Mouse (Mus musculus): Measurements from ENCODE around the gene Lpar4.

The Lpar4 gene

DNA sequence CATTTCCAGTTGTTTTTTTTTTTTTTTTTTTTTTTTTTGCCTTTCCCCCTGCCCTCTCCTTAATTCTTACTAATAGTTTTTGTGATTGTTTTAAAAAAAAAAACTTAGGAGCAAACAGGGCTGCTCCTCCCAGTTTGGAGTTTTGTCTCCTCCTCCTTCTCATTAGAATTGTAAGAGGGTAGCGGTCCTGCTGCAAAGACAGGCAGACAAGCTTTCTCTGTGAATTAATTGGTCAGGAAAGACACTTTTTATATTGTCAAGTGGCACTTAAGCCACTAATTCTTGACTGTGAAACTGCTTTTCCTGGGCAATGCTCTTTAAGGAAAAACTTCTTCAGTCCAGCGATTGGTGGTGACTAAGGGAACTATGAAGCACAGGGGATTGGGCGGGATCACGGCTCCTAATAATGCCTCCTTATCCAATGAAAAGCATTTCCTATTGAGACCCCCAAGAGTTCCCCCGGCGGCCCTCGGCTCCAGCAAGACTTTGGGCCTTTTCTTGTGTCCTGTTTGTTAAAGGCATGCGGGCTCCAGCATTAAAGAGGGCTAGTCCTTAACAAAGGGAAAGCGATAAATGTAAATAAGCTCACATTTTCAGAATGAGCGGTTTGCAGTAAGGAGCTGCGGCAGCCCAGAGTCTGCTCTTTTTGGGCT lies at the start of gene Lpar4:
Gene Lpar4, plus strand, starts transcription at position 451 of the 653 bp plus-strand sequence.
- peak; percentile 4 for DNase-seq

GRCm38 (mm10) chrX:106871426-106871825 lies 49.0 kb upstream of the Lpar4 start:
- DNase-seq, result no peak

DNA sequence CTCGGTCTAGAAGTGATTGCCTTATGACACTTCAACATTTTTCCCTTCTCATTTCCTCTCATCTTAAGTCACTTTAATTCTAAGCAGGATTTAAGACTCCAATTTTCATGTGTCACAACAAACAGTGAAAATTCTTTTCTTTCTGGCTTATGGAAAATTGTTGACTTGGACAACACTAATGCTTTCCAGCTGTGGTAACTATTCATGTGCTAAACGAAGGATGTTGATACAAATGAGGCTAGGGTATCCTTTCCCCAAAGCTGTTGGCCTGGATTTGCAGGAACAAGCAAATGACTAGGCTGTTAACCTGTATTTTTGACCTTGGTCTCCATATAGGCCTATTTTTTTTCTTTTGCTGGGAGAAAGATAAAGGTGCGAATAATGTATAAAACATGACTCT lies 48.5 kb upstream of the Lpar4 start:
- DNase-seq, result no peak

DNA sequence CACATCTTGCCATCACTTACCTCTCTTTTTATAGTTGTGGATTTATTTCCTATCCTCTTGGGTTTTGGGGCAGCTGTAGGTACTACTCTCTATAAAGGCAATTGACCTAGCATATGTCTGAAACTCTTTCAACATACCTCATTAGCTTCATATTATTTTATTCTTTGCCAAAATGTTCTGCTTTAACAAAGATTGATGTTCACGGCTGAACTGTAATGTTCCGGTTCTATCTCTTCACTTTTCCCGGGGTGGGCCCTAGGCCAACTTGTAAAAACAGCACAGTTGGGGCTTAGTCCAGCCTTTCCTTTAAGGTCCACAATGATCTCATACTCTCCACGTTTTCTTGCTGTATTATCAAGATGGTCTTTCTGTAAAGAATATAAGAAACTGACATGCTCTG lies 48.1 kb upstream of the Lpar4 start:
- DNase-seq, result peak; percentile 0

DNA sequence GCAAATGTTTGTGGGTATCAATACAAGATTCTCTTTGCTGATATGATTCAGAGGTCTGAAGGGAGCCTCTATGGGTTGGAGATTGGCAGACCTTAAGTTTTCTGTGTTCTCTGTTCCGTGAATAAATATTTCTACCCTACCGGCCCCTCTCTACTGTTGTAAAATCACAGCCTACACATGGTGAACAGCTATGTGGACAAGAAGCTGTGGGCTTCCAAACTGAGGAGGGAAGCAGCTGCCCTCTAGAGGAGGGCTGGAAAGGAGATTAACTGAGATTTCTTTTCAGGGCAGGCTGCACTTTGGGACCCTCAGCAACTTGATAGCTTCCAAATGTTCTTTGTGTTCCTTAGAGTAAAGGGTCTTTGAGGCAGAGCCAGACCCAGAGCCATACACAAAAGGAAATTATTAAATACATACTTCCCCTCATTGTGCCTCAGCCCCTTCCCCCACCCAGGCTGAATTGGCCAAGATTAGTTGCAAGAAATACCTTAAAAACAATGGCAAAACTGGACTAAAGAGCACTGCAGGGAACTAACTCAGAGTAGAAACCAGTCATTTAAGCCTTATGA lies 22.6 kb upstream of the Lpar4 start:
- DNase-seq, result no peak

- DNase-seq, result no peak
Measured at GRCm38 (mm10) chrX:106920828-106921619, 599 bp downstream of the Lpar4 start.

- DNase-seq, result no peak
Measured at GRCm38 (mm10) chrX:106924572-106924971, 4.1 kb downstream of the Lpar4 start.

GRCm38 (mm10) chrX:106939326-106939725 lies 18.9 kb downstream of the Lpar4 start:
- no peak for DNase-seq

DNA sequence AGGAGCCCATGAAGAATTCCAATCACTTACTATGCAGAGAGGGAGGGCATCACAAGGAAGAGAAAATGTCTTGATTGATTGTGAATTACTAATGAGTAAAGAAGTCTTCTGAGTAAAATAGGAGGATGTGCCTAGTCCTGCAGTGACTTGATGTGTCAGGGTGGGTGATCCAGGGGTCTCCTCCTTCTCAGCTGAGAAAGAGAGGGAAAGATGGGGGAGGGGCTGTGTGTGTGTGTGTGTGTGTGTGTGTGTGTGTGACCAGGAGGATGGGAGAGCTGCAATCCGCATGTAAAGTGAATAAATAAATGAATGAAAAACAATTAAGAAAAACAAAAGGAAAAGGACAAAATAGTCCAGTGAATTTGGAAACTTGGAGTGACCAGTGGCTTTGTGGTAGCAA lies 30.1 kb downstream of the Lpar4 start:
- DNase-seq, result no peak

GRCm38 (mm10) chrX:106951016-106951415 lies 30.6 kb downstream of the Lpar4 start:
- no peak for DNase-seq

DNA sequence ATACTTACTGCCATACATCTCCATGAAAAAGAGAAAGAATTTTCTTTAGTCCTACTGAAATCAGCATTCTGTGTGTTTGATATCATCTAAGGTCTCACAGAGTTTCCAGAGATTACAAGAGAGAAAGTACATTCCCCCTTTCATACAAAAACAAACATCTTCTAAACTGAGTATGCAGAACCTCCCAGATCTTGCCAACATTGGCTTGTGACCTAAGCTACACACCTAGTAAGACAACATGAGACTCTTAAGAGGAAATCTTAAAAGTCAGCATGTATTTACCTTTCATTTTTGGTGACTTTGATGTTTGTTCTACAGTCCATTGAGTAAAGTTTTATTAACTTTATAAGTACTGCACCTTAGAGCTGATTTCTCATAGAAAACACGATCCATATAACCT lies 33.4 kb downstream of the Lpar4 start:
- DNase-seq, result no peak

- DNase-seq, result no peak
Measured at GRCm38 (mm10) chrX:106962233-106962632, 41.8 kb downstream of the Lpar4 start.

GRCm38 (mm10) chrX:106964326-106964725 lies 43.9 kb downstream of the Lpar4 start:
- peak; percentile 69 for DNase-seq
